Mouse (Mus musculus) skeletal muscle tissue, adult 2 months (tissue): ENCODE measurements around the gene Smg6.

ENCODE experiments used
- DNase-seq: peaks from one replicate; pipeline ENCODE4 v3.0.0-alpha.2; 2012; ENCODE audit warnings: low read depth, low spot score

The Smg6 gene

GRCm38 (mm10) chr11:75190371-75190724, 264.7 kb downstream of the Smg6 start:
- DNase-seq: peak; percentile 71

GRCm38 (mm10) chr11:75190905-75191441, 265.4 kb downstream of the Smg6 start, which contains the start of gene Dph1:
Dph1 (minus strand) TSS chr11:75191241.
- no peak for DNase-seq

- DNase-seq: no peak
Observed at GRCm38 (mm10) chr11:75191841-75192240, 266.2 kb downstream of the Smg6 start.

- peak; percentile 78 for DNase-seq
Observed at GRCm38 (mm10) chr11:75192336-75193214, 267.0 kb downstream of the Smg6 start.

GRCm38 (mm10) chr11:75193256-75194071, 267.8 kb downstream of the Smg6 start, which contains the start of gene Rtn4rl1:
Rtn4rl1 (plus strand) TSS chr11:75193783.
- DNase-seq: no peak

- no peak for DNase-seq
Observed at GRCm38 (mm10) chr11:75194121-75194849, 268.7 kb downstream of the Smg6 start.

GRCm38 (mm10) chr11:75194850-75195461, 269.3 kb downstream of the Smg6 start:
- DNase-seq: no peak

- DNase-seq: no peak
Observed at GRCm38 (mm10) chr11:75196131-75196530, 270.5 kb downstream of the Smg6 start.

GRCm38 (mm10) chr11:75197956-75198355, 272.3 kb downstream of the Smg6 start:
- no peak for DNase-seq

- no peak for DNase-seq
Observed at GRCm38 (mm10) chr11:75198792-75199191, 273.2 kb downstream of the Smg6 start.

GRCm38 (mm10) chr11:75199951-75200350, 274.3 kb downstream of the Smg6 start:
- no peak for DNase-seq

- no peak for DNase-seq
Observed at GRCm38 (mm10) chr11:75200935-75201334, 275.3 kb downstream of the Smg6 start.

GRCm38 (mm10) chr11:75201721-75202120, 276.1 kb downstream of the Smg6 start:
- DNase-seq: no peak

GRCm38 (mm10) chr11:75203926-75204325, 278.3 kb downstream of the Smg6 start:
- no peak for DNase-seq

- no peak for DNase-seq
Observed at GRCm38 (mm10) chr11:75204472-75204871, 278.8 kb downstream of the Smg6 start.

GRCm38 (mm10) chr11:75206347-75206746, 280.7 kb downstream of the Smg6 start:
- DNase-seq: no peak

- no peak for DNase-seq
Observed at GRCm38 (mm10) chr11:75209363-75209762, 283.7 kb downstream of the Smg6 start.

- no peak for DNase-seq
Observed at GRCm38 (mm10) chr11:75210093-75210492, 284.5 kb downstream of the Smg6 start.

- DNase-seq: no peak
Observed at GRCm38 (mm10) chr11:75210755-75211154, 285.1 kb downstream of the Smg6 start.

GRCm38 (mm10) chr11:75212031-75212667, 286.5 kb downstream of the Smg6 start:
- DNase-seq: peak; percentile 77

- DNase-seq: no peak
Observed at GRCm38 (mm10) chr11:75212876-75213275, 287.3 kb downstream of the Smg6 start.
